Mouse (Mus musculus) brain, embryonic 14.5 days (tissue): ENCODE measurements around the gene Saa3. TPM values are rescaled to one million over a fixed set of nuclear protein-coding genes. Genes with fewer than 3 reads are reported as not detected.
"Not testable (repeated sequence)": the region's sequence is repeated elsewhere in the genome, so short reads cannot be mapped to it uniquely, and the experiment has no call there.

Experiments used
- DNase-seq: peaks from one replicate; pipeline ENCODE4 v3.0.0-alpha.2; 2011; ENCODE audit warnings: low read depth
- CTCF ChIP-seq: fragments of 200-500 bp; IDR thresholded peaks from 2 replicates; pipeline ENCODE4 v1.5.1; 2012; ENCODE audit warnings: inconsistent platforms, mild to moderate bottlenecking, moderate library complexity, borderline replicate concordance; ENCODE audit not compliant: insufficient read depth, insufficient read length; ENCODE audit errors: extremely low read depth
- POLR2A ChIP-seq: fragments of 200-500 bp; IDR thresholded peaks from 2 replicates; pipeline ENCODE4 v1.6.1; 2012; ENCODE audit warnings: mild to moderate bottlenecking, inconsistent platforms, borderline replicate concordance; ENCODE audit not compliant: poor library complexity, insufficient read depth, insufficient read length, severe bottlenecking; ENCODE audit errors: extremely low read depth
- polyA plus RNA-seq: library from polyadenylated mRNA; depleted of rRNA; stranded (reverse); fragments of >200 nt; gene quantifications from 2 replicates; pipeline ENCODE4 v1.2.3, GENCODE M21; 2012; rRNA removed

Saa3 gene
- not detected in 2 replicates for polyA plus RNA-seq

- DNase-seq, result no peak
Observed at GRCm38 (mm10) chr7:46715600-46715999, at the start of gene Saa3. TSS of gene Saa3 (minus strand) at chr7:46715700.

DNA sequence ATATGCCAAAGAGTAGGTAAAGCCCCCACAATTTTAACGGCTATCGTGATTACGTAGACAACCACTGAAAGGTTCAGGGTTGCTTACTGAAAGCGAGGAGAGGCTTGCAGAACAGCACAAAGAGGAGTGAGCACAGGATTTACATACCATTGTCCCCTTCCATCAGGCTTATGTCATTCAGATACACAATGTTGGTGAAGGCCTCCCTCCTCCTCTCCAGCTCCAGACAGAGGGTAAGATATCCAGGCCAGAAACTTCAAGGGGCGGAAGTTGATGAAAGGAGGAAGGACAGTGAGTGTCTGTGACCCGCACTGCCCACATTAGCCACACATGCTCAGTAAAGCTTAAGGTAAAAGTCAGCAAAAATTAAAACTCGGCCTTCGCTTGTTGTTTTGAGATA is 49.2 kb upstream of the Saa3 start:
- no peak for TF ChIP-seq CTCF
- no peak for TF ChIP-seq POLR2A
- DNase-seq, result no peak

More at GRCm38 (mm10) chr7:46715600-46715999, at the start of gene Saa3:
- TF ChIP-seq CTCF (no peak), POLR2A (no peak)

DNA sequence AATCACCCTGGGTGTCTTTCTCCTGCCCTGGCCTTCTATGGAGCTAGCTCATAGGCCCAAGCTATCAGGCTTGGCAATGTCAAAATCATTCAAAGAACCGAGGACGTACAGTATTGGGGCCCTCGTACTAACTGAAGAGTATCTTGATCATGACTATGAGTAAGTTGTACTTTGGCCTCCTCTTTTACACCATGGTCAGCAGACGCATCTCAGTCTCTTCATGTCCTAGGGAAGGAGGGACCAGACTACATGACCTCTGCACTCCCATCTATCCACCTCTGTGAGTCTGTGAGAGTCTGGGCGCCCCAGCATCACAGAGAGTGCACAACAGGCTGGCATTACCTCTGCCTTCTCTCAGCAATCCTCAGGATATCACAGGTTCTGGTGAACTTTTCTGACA is 47.1 kb upstream of the Saa3 start:
- TF ChIP-seq POLR2A (no peak), CTCF (no peak)
- DNase-seq, result no peak

DNA sequence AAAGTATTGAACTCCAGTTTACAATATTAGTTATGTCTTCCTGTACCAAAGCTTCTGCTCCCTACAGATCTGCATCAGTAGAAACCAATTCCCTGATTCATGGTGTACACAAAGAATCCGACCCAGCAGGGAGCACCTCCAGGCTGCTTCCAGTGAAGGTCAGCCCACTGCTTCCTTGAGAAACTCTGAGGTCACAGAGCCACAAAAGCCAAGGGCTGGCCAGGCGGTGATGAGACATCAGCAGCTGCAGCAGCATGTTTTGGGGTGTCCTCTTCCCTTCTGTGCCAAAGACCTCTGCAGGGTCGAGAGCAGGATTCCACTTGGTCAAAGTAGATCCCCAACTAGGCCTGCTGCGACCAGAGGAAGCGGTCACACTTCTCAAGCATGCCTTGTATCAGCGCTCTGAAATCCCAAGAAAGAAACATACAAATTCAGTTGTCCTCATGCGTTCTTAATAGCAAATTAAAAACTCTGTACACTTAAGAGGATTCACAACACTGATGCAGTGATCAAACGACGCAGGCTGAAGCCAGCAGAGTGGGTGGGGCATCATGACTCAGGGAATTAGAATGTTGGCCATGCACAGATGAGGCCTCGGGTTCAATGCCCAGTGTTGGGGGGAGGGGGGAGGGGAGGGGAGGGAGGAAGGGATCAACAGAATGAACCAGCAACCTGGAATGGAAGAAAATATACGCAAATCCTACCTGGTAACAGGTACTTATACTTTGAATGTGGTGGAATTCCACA is 45.7 kb upstream of the Saa3 start:
- DNase-seq, result no peak
- TF ChIP-seq CTCF (no peak), POLR2A (no peak)

GRCm38 (mm10) chr7:46751490-46751889 is 36.0 kb upstream of the Saa3 start, which contains the start of gene Saa2:
TSS of gene Saa2 (plus strand) at chr7:46751790.
- no peak for TF ChIP-seq CTCF
- no peak for DNase-seq

DNA sequence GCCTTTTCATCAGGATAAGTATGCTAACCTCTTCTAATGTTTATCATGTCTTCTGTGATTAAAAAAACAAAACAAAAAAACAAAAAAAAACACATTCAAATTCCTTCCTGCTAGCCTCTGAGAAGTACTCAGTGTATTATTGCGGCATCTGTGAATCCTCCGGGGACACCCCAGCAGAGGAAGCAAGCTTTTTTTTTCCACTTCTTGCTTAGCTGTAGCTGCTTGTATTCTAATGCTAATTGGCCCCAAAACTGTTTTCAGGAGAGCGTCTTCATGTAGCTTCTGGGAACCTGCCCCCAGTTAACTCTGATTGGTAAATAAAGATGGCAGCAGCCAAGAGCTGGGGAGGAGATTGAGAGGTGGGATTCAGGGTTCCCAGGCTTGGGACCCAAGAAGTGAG is 33.0 kb upstream of the Saa3 start:
- DNase-seq, result peak; percentile 10
- no peak for TF ChIP-seq POLR2A

DNA sequence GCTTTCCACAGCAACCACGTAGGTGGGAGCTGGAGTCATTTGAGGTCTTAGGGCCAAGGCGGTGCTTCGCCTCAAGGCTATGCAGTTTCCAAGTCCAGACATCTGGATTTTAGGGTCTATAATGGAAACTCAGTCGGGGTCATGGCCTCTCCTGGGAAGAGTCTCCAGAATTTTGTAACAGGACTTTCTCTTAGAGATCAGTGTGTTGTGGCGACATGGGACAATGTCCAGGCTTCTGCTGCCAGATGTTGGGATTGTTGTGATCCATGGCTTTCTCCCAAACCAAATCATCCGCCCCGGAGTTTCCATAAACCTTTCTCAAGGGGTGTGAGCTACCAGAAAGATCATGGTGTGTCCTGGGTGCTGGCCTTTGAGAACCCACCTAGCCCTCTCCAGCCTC is 30.9 kb upstream of the Saa3 start:
- no peak for DNase-seq
- no peak for TF ChIP-seq POLR2A
- no peak for TF ChIP-seq CTCF

DNA sequence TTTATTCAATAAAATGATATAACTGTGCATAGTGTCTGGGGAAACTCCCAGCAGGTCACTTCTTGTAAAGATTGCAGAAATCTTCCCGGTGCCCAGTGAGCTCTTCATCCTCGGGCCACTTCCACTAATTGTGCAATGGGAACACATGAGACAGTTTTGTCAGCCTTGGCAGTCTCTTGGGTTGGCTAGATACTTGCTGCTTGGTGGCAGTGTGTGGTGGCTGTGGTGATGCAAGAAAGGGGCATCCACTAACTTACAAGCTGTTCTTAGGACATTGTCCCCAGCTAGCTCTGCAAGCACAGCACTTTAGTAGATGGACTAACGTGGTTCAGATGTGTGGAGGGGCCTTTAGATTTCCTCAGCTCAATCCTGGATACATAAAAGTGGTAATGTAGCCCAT is 30.3 kb upstream of the Saa3 start:
- TF ChIP-seq POLR2A (no peak), CTCF (no peak)
- DNase-seq, result no peak

DNA sequence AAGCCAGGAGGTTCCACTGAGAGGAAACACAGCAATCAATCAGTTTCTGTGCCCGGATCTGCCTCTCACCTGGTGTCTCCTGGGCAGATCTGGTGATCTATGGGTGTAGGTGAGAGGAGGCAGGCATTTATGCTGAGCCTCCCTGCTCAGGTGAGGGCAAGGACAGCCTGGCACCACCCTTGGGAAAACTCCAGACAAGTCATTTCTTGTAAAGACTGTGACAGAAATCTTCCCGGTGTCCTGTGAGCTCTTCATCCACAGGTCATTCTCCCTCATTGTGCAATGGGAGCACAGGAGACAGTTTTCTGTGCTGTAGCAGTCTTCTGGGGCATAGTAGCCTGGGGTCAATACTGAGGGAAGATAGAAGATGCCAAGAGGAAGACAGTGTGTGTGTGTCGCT is 27.4 kb upstream of the Saa3 start, which contains the start of gene Saa1:
Gene Saa1, minus strand, starts transcription at position 101 of the 400 bp plus-strand sequence.
- not testable (repeated sequence) for DNase-seq

- not testable (repeated sequence) for DNase-seq
Observed at GRCm38 (mm10) chr7:46740041-46740440, 24.5 kb upstream of the Saa3 start.

DNA sequence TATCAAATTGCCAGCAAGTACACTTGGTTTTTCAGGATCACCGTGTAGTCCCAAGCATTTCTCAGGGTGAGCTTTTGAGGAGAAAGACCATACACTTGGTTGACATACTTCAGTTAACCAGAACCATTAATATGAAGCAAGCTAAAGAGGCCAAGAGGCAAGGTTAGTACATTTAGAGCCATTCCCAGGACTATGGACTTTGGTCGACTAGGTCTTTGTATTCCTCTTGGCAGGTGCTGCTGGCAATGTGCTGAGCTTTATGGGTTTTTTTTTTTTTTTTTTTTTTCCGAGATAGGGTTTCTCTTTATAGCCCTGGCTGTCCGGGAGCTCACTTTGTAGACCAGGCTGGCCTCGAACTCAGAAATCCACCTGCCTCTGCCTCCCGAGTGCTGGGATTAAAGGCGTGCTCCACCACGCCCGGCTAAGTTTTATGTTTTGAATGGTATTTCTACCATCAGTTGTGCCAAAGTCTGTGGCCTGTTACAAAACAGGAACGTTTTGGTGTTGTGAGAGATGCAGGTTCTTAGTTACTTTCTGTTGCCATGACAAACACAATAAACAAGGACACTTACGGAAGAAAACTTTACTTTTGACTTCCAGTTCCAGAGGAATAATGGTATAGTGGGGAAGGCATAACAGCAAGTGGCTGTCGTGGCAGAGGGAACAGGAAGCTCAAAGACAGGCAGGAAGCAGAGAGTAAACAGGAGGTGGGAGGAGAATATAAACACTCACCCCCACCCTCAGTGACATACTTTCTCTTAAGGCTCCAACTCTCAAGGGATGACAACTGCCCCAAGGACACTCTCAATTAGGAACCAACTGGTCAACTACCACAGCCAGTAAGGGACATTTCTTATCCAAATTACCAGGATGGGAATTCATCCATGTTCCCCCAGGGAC is 23.3 kb upstream of the Saa3 start:
- no peak for DNase-seq
- TF ChIP-seq CTCF (no peak), POLR2A (no peak)

DNA sequence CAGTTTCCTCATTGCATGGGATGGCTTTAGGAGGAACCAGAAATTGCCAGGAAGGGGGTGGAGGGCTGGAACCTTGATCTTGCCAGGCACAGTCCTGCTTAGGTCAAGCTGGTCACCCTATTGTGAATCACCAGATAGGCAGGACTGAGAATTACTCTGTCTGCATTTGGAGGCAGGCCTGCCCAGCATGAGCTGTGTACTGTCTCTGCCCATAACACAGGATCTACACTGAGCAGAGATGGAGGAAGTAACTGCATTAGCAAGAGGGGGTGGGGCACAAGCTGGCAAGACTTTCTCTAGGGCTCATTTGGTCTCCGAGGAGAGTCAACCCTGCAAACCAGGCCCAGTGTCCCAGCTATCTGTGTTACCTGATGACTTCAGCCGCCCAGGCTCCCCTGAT is 19.5 kb upstream of the Saa3 start:
- no peak for DNase-seq
- TF ChIP-seq POLR2A (no peak), CTCF (no peak)
